7 mouse cellular contexts compared by ENCODE assay signal in genomic region chrX:136740791-136741650, GRCm38 (mm10). TPM values are rescaled to one million over a fixed set of nuclear protein-coding genes. Genes with fewer than 3 reads are reported as not detected.
DNase-seq lines count a peak whose midpoint lies in the region; ATAC-seq lines count a peak whose summit lies in the region.

No protein-coding gene starts in this region.

- peaks cover 13% of the 10 kb centered on the region; the same call in 1 of the 2 replicates for H3K36me3 ChIP-seq in intestine, embryonic 14.5 days (ENCODE audit: control insufficient read depth, insufficient read depth, low read length)

- intact Hi-C loops in left cerebral cortex, postnatal 14 days (cut with DNase I), result loop anchor here (5.0 kb wide), 2 partner anchors 114 to 276 kb away; no protein-coding TSS in a partner anchor

- peak overlapping the region; percentile 85 for H3K9ac ChIP-seq in intestine, embryonic 14.5 days (ENCODE audit: low read length)

- peak overlapping the region; percentile 61 for H3K4me3 ChIP-seq in intestine, embryonic 14.5 days (ENCODE audit: low read depth, low read length)

- DNase-seq in adrenal gland, adult 2 months, result peak; percentile 94
- DNase-seq in embryo, embryonic 10.5 days (ENCODE audit: low spot score), result peak; percentile 93
- DNase-seq in gastrocnemius, postnatal 25 days, result peak; percentile 96
- no peak for DNase-seq in intestine, embryonic 14.5 days (ENCODE audit: low spot score)
- DNase-seq in left cerebral cortex, postnatal 14 days (ENCODE audit: low spot score in 2 of 2), result peak; percentile 91 to 97
- peak; percentile 94 for DNase-seq in mesoderm, embryonic 11.5 days (ENCODE audit: low read depth, low spot score)
- peak; percentile 97 for DNase-seq in skeletal muscle tissue, adult 2 months (ENCODE audit: low read depth, low spot score)

- H3K27ac ChIP-seq in intestine, embryonic 14.5 days (ENCODE audit: low read depth), result peak overlapping the region; percentile 88

- peak; percentile 96 for ATAC-seq in intestine, embryonic 14.5 days (replicated peaks; ENCODE audit: low FRiP score, low TSS enrichment, low read depth)

- WGBS in intestine, embryonic 14.5 days, result 17% methylated on average over 39 of the region's 39 CpGs

- peak overlapping the region; percentile 59; the same call in 1 of the 2 replicates for H3K4me2 ChIP-seq in intestine, embryonic 14.5 days (ENCODE audit: low read length)

- H3K27me3 ChIP-seq in intestine, embryonic 14.5 days (replicated peaks; ENCODE audit: control insufficient read depth, insufficient read depth, low read length), result no peaks in the 10 kb centered on the region

- H3K9me3 ChIP-seq in intestine, embryonic 14.5 days (ENCODE audit: control insufficient read depth, low read length), result no peaks in the 10 kb centered on the region

- H3K4me1 ChIP-seq in intestine, embryonic 14.5 days (replicated peaks; ENCODE audit: control insufficient read depth, insufficient read depth, low read length), result no peaks in the 10 kb centered on the region

RNA-seq across cellular contexts. Expression of gene Morf4l2, which starts 2.5 kb away (rescaled TPM):
- 100 to 1,000 TPM; 323 to 342 TPM for total RNA-seq in adrenal gland, adult 2 months (2021)
- 10.3 and 10.5 TPM in 2 replicates for polyA plus RNA-seq in adrenal gland, adult 2 months (2012; rRNA removed)
- total RNA-seq in gastrocnemius, postnatal 25 days (2021), result 100 to 1,000 TPM; 128 to 140 TPM
- 471 and 491 TPM in 2 replicates for polyA plus RNA-seq in intestine, embryonic 14.5 days (2014; fragmentation: Nextera tagmentation; extraction: Ambion mirVana)
- total RNA-seq in left cerebral cortex, postnatal 14 days (2021), result 100 to 1,000 TPM; 363 to 377 TPM

RNA-seq across cellular contexts. Expression of gene Tceal1, which starts 33.2 kb away (rescaled TPM):
- 10 to 100 TPM; 10.3 to 11.8 TPM for total RNA-seq in adrenal gland, adult 2 months (2021)
- 0.81 and 1.1 TPM in 2 replicates for polyA plus RNA-seq in adrenal gland, adult 2 months (2012; rRNA removed)
- total RNA-seq in gastrocnemius, postnatal 25 days (2021), result 1 to 10 TPM; 2.0 to 2.3 TPM
- 8.2 and 8.7 TPM in 2 replicates for polyA plus RNA-seq in intestine, embryonic 14.5 days (2014; fragmentation: Nextera tagmentation; extraction: Ambion mirVana)
- 10 to 100 TPM; 11.5 to 12.6 TPM for total RNA-seq in left cerebral cortex, postnatal 14 days (2021)

RNA-seq across cellular contexts. Expression of gene Glra4, which starts 38.9 kb away (rescaled TPM):
- under 1 TPM; 0.14 TPM for total RNA-seq in adrenal gland, adult 2 months (2021)
- not detected in 2 replicates for polyA plus RNA-seq in adrenal gland, adult 2 months (2012; rRNA removed)
- not detected for total RNA-seq in gastrocnemius, postnatal 25 days (2021)
- 0.11 and 0.12 TPM in 2 replicates for polyA plus RNA-seq in intestine, embryonic 14.5 days (2014; fragmentation: Nextera tagmentation; extraction: Ambion mirVana)
- under 1 TPM in 1 of 2 experiments, not detected in 1; 0.27 TPM for total RNA-seq in left cerebral cortex, postnatal 14 days (2021)
